Mouse (Mus musculus): ENCODE measurements around the gene Usf3. TPM values are rescaled to one million over a fixed set of nuclear protein-coding genes. Genes with fewer than 3 reads are reported as not detected.

The Usf3 gene
- polyA plus RNA-seq, 1 experiment from 2014 or later: 4.2 TPM

DNA sequence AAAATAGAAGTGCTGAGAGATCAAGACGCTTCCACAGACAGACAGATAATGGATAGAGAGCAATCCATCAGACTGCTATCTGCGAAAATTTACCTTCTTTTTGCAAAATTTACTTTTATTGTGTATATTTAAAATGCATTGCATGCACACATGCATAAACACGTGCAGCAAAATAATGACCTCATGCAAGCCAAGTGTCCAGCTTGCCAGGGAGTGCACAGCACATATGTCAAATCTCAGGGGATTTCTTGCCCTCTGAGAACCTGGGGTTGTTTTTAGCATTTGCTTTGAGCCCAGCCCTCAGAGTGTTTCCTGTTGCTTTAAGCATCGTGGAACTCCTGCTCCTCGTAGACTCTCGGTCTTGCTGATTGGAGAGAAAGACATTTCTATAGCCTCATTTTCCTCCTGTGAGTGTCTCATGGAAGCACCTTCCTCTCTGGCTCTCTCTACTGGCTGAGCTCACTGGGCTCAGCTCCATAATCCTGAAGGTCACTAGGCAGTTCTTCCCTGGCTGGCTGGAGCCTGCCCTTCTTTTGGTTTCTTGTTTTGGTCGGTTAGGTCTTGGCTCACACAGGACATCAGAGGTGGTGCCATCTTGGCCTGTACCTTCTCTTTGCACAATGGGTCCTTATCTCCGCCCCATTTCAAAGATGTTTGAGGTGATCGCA lies 98.5 kb downstream of the Usf3 start:
- no peak overlapping the region for H3K4me3 ChIP-seq (ENCODE audit: low read depth, low read length)
- WGBS (ENCODE audit: insufficient replicate concordance): 62% methylated on average over 9 of the region's 9 CpGs
- no peak for ATAC-seq (replicated peaks; ENCODE audit: insufficient number of reproducible peaks, low FRiP score, low TSS enrichment)
- no peaks in the 10 kb centered on the region for H3K36me3 ChIP-seq (ENCODE audit: control insufficient read depth, insufficient read depth, low read length)
- no peaks in the 10 kb centered on the region for H3K9me3 ChIP-seq (replicated peaks; ENCODE audit: control insufficient read depth, low read length)
- no peaks in the 10 kb centered on the region for H3K4me1 ChIP-seq (ENCODE audit: control insufficient read depth, insufficient read depth, low read length)
- H3K4me2 ChIP-seq: no peak overlapping the region
- H3K27ac ChIP-seq (ENCODE audit: low read depth, low read length): no peak overlapping the region
- H3K9ac ChIP-seq (ENCODE audit: low read depth, low read length): no peak overlapping the region
- H3K27me3 ChIP-seq (ENCODE audit: control insufficient read depth, insufficient read depth, low read length): no peaks in the 10 kb centered on the region

Other genes with a start within 250 kb of the Usf3 start
- gene Qtrt2, start 246.4 kb upstream of the Usf3 start, polyA plus RNA-seq (2014; fragmentation: Nextera tagmentation; extraction: Ambion mirVana): 19.1 and 24.7 TPM in 2 replicates
- gene Zdhhc23, start 193.5 kb upstream of the Usf3 start, polyA plus RNA-seq (2014; fragmentation: Nextera tagmentation; extraction: Ambion mirVana): 1.0 and 1.3 TPM in 2 replicates
- gene Gramd1c, start 109.9 kb upstream of the Usf3 start, polyA plus RNA-seq (2014; fragmentation: Nextera tagmentation; extraction: Ambion mirVana): 6.3 and 10.4 TPM in 2 replicates
- gene Atp6v1a, start 33.5 kb upstream of the Usf3 start, polyA plus RNA-seq (2014; fragmentation: Nextera tagmentation; extraction: Ambion mirVana): 47.0 and 53.6 TPM in 2 replicates
- 58.5 and 75.5 TPM in 2 replicates for gene Naa50, start 33.4 kb upstream of the Usf3 start, polyA plus RNA-seq (2014; fragmentation: Nextera tagmentation; extraction: Ambion mirVana)
- not detected in 2 replicates for gene Sidt1, start 159.9 kb downstream of the Usf3 start, polyA plus RNA-seq (2014; fragmentation: Nextera tagmentation; extraction: Ambion mirVana)
- gene Spice1, start 173.9 kb downstream of the Usf3 start, polyA plus RNA-seq (2014; fragmentation: Nextera tagmentation; extraction: Ambion mirVana): 19.9 and 20.4 TPM in 2 replicates
- gene Cfap44, start 221.6 kb downstream of the Usf3 start, polyA plus RNA-seq (2014; fragmentation: Nextera tagmentation; extraction: Ambion mirVana): 0.37 TPM in 1 of 2 replicates, not detected in the other

Data from heart, embryonic 11.5 days (tissue).